Mouse (Mus musculus): Measurements from ENCODE around the gene Hist1h2bf.
"Not testable (repeated sequence)": the region's sequence is repeated elsewhere in the genome, so short reads cannot be mapped to it uniquely, and the experiment has no call there.

The Hist1h2bf gene

DNA sequence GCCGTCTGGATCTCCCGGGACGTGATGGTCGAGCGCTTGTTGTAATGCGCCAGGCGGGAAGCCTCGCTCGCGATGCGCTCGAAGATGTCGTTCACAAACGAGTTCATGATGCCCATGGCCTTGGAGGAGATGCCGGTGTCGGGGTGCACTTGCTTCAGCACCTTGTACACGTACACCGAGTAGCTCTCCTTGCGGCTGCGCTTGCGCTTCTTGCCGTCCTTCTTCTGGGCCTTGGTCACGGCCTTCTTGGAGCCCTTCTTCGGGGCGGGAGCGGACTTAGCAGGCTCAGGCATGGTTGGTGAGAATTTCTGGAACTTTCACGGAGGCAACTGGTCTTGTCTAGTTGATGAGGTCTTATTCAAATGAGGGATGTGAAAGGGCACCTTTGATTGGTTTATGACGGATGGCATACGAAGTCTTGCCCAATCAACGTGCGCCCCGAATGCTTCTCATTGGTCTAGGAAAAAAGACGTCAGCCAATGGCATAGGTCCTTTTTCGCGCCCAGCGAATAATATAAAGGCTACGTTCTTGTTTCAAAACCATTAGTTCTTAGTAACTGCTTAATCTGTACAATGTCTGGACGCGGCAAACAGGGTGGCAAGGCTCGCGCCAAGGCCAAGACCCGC lies at the start of gene Hist1h2bf, which contains the start of gene Hist1h2ad:
Gene Hist1h2bf, minus strand, starts transcription at position 299 of the 627 bp plus-strand sequence.
Gene Hist1h2ad, plus strand, starts transcription at position 484 of the 627 bp plus-strand sequence.
- peak; percentile 66 for DNase-seq (ENCODE audit: low spot score)

DNA sequence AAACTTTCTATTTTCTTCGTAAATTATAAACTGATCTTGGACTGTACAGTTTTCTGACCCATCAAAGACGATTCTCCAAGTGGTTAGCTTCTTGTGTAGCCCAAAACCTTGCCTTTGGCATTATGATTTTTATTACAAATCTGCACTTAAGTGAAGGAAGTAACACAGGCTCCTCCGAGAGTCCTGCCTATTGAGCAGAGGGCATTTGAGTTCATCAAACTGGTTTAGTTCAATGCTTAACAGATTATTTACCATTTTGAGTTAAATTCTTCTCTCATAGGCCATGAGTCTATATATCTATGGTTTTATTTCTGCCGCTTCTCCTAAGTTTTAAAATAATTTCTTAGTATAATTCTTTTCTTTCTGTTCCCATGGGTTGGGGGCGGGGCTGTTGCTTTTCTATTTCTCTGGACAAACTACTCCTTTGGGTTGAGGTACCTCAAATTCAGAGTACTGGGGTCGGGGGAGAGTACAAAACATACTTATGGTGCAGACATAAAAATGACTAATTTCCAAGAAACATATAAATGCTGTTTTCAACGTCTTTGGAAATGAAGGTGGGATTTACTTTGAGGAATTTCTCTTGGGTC lies 49.0 kb upstream of the Hist1h2bf start:
- no peak for DNase-seq (ENCODE audit: low spot score)

GRCm38 (mm10) chr13:23622175-23622671 lies 48.2 kb upstream of the Hist1h2bf start, which contains the start of gene Hist1h1e:
Gene Hist1h1e (minus strand): TSS chr13:23622558.
- peak; percentile 84 for DNase-seq (ENCODE audit: low spot score)

- DNase-seq (ENCODE audit: low spot score): peak; percentile 48
Observed at GRCm38 (mm10) chr13:23621532-23622174, 47.7 kb upstream of the Hist1h2bf start.

DNA sequence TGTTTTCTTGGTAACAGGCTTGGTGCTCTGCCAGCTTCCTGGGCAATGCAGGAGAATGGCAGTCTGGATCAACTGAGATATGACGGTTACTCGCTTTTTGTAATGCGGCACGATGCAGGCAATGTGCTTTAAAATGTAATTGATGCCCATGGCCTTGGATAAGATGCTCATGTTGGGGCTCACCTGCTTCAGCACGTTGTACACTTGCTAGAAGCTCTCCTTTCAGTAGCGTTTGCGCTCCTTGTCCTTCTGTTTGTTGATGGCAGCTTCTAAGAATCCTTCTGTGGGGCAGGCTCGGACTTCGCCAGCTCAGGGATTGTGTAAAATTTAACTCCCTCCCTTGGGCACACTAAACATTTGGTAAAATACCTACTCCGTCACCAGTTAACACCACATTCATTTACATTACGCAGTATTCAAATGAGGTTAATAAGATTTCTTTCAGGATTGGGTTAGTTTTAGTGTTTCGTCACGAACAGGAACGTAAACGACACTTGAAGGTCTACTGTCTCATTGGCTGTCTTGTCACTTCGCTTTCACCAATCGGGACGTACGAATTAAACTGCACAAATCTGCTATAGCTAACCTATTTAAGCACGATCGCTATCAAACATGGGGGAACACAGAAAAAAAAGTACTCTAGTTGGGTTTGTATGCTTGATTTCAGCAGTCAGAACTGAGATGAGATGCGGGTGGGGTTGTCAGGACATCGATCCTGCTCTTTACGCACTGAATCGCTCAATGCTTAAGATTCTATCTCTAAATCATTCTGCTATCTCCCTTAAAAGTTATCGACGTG lies 46.9 kb upstream of the Hist1h2bf start, which contains the start of gene Hist1h2be:
Gene Hist1h2be, minus strand, starts transcription at position 392 of the 799 bp plus-strand sequence.
- peak; percentile 31 for DNase-seq (ENCODE audit: low spot score)

DNA sequence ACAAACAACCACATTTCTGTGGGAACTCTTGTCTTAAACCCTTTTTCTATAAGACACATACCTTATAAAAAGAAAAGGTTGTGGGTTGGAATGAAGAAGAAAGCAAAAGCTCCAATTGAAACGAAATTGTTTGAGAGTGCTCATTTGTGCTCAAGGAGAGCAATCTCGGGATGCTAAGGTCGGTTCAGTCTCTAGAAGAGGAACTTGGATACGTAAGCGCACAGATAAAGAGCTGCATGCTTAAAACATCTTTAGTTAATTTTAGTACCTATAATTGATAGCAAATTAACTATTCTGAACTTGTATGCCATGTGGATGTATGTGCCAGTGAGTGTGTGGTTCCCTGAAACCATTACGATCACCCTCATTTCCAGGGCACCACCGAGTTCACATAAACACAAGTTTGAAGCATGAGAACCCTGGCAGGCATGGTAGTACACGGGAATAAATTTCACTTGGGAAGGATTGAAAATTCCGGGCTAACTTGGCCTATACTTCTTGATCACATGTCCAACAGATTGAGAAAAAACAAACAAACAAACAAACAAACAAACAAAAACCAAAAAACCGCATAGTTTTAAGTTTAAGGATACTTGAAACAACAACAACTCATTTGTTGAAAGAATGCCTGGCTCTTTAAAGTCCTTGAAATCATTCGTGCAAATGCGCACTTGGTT lies 46.2 kb upstream of the Hist1h2bf start:
- no peak for DNase-seq (ENCODE audit: low spot score)

DNA sequence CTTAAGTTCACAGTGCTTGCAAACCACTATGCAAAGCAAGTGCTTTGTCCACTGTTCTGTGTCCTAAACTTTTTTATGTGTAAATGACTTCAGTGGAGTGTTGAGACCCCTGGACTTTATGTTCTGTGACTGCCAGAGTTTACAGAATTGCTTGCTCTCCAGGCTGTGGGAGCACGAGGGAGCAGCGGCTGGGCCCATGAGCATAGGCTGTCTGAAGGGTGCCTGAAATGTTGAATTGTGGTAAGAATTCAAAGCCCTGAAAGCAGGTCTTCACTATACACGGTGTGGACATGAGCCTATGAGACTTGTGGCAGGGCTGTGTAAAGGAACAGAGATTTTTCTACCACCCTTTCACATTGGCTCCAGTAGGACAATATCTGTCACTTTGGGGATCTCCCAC lies 37.6 kb upstream of the Hist1h2bf start:
- no peak for DNase-seq (ENCODE audit: low spot score)

DNA sequence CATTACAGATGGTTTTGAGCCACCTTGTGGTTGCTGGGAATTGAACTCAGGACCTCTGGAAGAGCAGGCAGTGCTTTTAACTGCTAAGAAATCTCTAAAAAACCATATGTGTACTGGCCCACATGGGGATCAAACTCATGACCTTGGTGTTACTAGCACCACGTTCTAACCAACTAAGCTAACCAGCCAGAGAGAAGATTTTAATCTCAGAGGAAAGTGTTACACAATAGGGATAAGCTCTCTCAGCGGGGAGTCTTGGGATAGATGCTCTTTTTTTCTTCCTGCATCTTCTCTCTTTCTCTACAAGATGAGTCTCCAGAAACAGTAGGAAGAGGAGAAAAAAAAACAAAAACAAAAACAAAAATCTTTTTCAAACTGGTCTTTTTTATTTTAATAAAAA lies 36.4 kb upstream of the Hist1h2bf start:
- no peak for DNase-seq (ENCODE audit: low spot score)

DNA sequence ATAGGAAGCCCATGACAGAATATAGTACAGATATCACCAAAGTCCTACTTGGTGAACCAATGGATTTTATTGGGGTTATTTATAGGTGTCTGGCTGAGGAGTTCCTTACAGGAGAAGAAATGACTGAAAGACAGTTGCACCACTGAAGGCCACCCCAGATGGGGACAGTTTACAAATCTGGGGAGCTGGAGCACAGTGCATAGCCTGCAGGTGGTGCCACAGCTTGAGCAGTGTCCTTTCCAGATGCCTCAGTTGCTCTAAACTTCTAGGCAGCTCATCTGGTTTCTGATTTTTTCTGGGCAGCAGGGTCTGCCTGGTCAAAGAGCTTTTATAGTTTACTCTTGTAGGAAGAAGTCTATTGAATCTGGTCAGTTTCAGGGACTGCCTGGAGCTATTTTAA lies 35.8 kb upstream of the Hist1h2bf start:
- DNase-seq (ENCODE audit: low spot score): no peak

GRCm38 (mm10) chr13:23609209-23609608 lies 35.2 kb upstream of the Hist1h2bf start:
- no peak for DNase-seq (ENCODE audit: low spot score)

GRCm38 (mm10) chr13:23605052-23605451 lies 31.1 kb upstream of the Hist1h2bf start:
- no peak for DNase-seq (ENCODE audit: low spot score)

DNA sequence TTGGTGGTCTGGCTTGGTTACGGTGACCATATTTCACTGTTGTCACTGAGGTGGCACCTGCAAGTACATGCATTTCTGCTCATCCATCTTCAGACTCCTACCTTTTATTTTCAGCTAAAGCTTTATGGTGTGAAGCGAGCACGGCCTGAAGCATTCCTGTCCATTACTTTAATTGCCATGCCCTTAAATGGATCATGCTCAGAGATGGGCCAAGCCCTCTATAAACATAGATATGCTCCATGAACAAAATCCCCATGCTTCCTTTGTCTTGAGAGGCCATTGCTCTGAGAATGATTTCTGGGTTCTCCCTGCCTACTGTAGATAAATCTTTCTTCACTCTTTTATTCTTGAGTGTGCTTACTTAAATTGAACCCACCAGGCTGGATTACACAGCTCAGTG lies 30.5 kb upstream of the Hist1h2bf start:
- DNase-seq (ENCODE audit: low spot score): no peak

DNA sequence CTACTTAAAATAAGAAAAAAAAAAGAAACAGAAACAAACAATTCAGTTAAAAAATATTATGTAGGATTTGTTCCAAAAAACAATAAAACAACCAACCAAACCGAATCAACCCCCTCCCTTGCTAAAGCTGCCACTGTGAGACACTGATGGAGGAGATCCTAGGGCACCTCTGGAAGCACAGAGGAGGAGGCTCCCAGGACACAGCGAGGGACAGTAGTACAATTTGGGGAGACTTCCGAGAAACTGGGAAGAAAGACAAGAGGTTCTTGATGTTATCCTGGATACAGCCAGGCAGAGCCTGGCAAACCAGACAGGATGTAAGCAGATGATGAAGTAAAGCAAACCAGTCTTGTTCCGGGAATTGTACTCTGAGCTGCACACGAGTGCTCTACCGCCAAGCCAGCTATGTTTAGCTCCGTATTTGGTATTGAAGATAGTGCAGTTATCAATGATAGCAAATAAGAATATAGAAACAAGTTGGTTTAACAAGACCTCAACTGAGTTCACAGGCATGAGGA lies 29.2 kb upstream of the Hist1h2bf start:
- no peak for DNase-seq (ENCODE audit: low spot score)

GRCm38 (mm10) chr13:23597957-23598356 lies 24.0 kb upstream of the Hist1h2bf start:
- peak; percentile 83 for DNase-seq (ENCODE audit: low spot score)

DNA sequence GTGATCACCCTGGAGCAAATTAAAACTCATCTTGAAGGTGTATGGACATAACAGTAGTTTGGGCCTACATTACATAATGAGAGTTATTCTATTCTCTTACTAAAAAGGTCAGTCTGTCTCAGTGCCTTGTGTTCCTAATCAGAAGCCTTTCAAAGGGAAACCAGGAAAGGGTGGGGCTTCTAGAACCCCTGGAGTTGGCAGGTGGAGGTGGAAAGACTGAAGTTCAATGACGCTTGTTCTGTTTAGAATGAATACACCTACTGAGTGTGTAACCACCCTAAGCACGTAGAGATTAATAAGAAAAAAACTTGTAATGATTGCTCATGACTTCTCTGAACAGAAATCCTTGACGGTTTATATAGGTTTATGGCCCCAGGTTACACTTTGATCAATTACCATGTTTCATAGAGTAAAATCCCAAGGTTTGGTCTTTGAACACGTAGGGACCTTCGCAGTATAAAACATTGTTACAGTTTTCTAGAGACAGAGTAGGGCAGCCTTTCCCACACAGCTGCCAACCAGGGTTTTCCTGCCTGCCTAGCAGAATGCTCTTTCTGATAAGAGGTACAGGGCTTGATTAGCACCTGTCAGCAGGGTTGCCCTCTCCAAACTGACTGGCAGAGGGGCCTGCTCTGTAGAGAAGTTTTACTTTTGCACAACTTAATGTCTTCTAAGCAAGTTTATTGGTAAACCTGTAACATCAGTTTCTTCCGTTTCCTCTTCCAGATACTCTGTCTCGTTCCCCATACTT lies 21.8 kb upstream of the Hist1h2bf start:
- DNase-seq (ENCODE audit: low spot score): no peak

DNA sequence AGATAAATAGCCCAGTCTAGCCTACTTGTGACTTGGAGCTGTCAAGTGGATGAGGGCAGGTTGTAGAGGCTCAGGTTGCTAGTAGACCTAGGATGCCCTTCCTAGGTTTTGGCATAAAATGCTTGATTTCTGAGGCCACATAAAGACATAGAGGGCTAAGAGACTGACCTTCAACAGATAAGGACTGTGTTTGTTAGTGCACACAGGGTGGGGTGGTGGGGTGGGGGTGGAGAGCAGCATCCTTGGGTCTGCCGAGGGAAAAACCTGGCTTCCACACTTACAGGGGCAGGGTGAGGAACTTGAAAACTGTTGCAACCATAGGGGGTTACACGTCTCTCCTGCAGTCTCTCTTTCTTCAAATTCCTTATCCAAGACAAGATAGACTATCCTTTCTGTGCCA lies 21.2 kb upstream of the Hist1h2bf start:
- DNase-seq (ENCODE audit: low spot score): no peak

DNA sequence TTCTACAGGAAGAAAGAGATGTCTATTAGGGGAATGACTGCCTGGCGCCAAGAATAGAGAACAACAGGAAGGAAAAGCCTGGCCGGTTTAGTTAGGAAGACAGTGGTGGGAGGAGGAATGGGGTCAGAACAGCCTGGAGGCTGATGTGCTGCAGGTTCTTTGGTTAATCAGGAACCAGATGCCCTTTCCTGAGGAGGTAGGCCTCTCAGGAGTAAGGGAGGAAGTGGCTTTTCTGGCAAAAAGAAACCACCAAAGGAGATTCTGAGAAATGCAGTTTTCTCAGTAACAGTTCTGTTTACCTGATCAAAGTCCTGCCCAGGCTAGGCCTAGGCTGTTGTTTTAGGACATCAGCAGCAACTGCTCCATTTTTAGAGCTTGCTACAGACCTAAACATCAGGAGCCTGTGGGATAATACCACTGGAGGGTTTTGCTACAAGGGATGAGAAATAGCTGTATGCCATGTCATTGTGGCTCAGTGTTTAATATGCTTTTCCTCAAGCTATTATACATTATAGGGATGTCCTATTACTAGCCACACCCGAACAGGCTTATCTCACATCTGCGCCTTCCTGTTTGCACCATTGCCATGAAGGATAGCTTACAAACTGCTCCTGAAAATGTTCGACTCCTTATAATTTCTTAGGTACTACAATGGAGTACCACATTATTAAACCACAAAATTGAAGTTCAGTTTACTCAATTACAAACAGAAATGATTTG lies 19.2 kb upstream of the Hist1h2bf start:
- DNase-seq (ENCODE audit: low spot score): no peak

DNA sequence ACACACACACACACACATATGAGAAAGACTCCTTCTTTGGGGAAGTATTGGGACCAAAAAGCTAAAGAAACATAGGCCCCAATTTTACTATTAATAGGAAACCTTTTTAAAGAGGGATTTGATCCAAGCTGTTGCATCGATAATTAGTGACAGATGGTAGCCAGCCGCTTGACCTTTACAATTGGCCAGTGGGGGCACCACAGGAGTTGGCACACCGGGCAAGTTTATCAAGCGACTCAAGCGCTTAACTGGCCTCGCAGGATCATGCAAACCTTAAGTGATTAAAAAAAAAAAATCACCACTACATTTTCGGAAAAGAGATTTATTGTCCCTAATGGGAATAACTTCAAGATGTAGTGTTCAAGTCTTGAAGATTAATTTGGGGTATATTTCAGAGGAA lies 18.6 kb upstream of the Hist1h2bf start:
- no peak for DNase-seq (ENCODE audit: low spot score)

GRCm38 (mm10) chr13:23591886-23592285 lies 17.9 kb upstream of the Hist1h2bf start:
- DNase-seq (ENCODE audit: low spot score): not testable (repeated sequence)

GRCm38 (mm10) chr13:23591206-23591605 lies 17.2 kb upstream of the Hist1h2bf start:
- DNase-seq (ENCODE audit: low spot score): no peak

Measured in urinary bladder, postnatal 25 days (tissue).